ENCODE assay signal across 8 mouse cellular contexts in genomic region chr19:23833685-23834682, GRCm38 (mm10).
DNase-seq lines count a peak whose midpoint lies in the region; ATAC-seq lines count a peak whose summit lies in the region.

No protein-coding gene starts in this region.

- H3K9ac ChIP-seq in neural tube, embryonic 11.5 days (ENCODE audit: low read length) = no peak overlapping the region
- no peak overlapping the region for H3K9ac ChIP-seq in neural tube, embryonic 13.5 days

- no peak for DNase-seq in neural tube, embryonic 11.5 days (ENCODE audit: low spot score)
- DNase-seq in neural tube, embryonic 10.5 days (ENCODE audit: extremely low spot score, low spot score) = no peak
- DNase-seq in cerebellum, postnatal 36 days = peak; percentile 77 to 79
- DNase-seq in heart, postnatal 4 days = peak; percentile 63
- no peak for DNase-seq in spleen, adult 12 weeks (ENCODE audit: low spot score)
- no peak for DNase-seq in right cerebral cortex, postnatal 36 days (ENCODE audit: low spot score in 2 of 2)
- no peak for DNase-seq in spleen, postnatal 10 days (ENCODE audit: low spot score in 2 of 2)

- WGBS in neural tube, embryonic 11.5 days = 58% methylated on average over 14 of the region's 14 CpGs
- 32% methylated on average over 14 of the region's 14 CpGs for WGBS in neural tube, embryonic 13.5 days

- H3K4me1 ChIP-seq in neural tube, embryonic 11.5 days (ENCODE audit: control insufficient read depth, insufficient read depth, low read length) = no peaks in the 10 kb centered on the region
- H3K4me1 ChIP-seq in neural tube, embryonic 13.5 days (replicated peaks) = peaks cover 59% of the 10 kb centered on the region

- no peaks in the 10 kb centered on the region for H3K9me3 ChIP-seq in neural tube, embryonic 11.5 days (ENCODE audit: control insufficient read depth, low read length)
- no peaks in the 10 kb centered on the region for H3K9me3 ChIP-seq in neural tube, embryonic 13.5 days

- no peaks in the 10 kb centered on the region for H3K27me3 ChIP-seq in neural tube, embryonic 11.5 days (ENCODE audit: control insufficient read depth, insufficient read depth, low read length)
- no peaks in the 10 kb centered on the region for H3K27me3 ChIP-seq in neural tube, embryonic 13.5 days

- no peak overlapping the region for H3K4me3 ChIP-seq in neural tube, embryonic 11.5 days (ENCODE audit: low read depth, low read length)
- H3K4me3 ChIP-seq in neural tube, embryonic 13.5 days = no peak overlapping the region

- peak; percentile 70 for ATAC-seq in neural tube, embryonic 11.5 days (ENCODE audit: insufficient read depth, low FRiP score, low TSS enrichment)
- ATAC-seq in neural tube, embryonic 13.5 days (ENCODE audit: low read depth) = peak; percentile 60

- no peaks in the 10 kb centered on the region for H3K36me3 ChIP-seq in neural tube, embryonic 11.5 days (ENCODE audit: control insufficient read depth, insufficient read depth, low read length)
- H3K36me3 ChIP-seq in neural tube, embryonic 13.5 days = no peaks in the 10 kb centered on the region

- no peak overlapping the region for H3K4me2 ChIP-seq in neural tube, embryonic 11.5 days (ENCODE audit: low read depth)
- H3K4me2 ChIP-seq in neural tube, embryonic 13.5 days = peak overlapping the region; percentile 13

- H3K27ac ChIP-seq in neural tube, embryonic 11.5 days (ENCODE audit: low read depth, low read length) = no peak overlapping the region
- H3K27ac ChIP-seq in neural tube, embryonic 13.5 days (replicated peaks) = peak overlapping the region; percentile 80

Comparison
In these comparisons a context has a peak if more than half of its experiments do, and no peak if none do; other contexts are left out.
1. DNase-seq: peak in cerebellum, postnatal 36 days (2 of 2) and heart, postnatal 4 days (single experiment); none in neural tube, embryonic 11.5 days (single experiment), neural tube, embryonic 10.5 days (single experiment), spleen, adult 12 weeks (single experiment), right cerebral cortex, postnatal 36 days (0 of 2) and spleen, postnatal 10 days (0 of 2).